Mouse (Mus musculus): ENCODE results near the gene Dpp10. TPM values are rescaled to one million over a fixed set of nuclear protein-coding genes. Genes with fewer than 3 reads are reported as not detected.

Dpp10 gene
- polyA plus RNA-seq, 1 experiment, result not detected

DNA sequence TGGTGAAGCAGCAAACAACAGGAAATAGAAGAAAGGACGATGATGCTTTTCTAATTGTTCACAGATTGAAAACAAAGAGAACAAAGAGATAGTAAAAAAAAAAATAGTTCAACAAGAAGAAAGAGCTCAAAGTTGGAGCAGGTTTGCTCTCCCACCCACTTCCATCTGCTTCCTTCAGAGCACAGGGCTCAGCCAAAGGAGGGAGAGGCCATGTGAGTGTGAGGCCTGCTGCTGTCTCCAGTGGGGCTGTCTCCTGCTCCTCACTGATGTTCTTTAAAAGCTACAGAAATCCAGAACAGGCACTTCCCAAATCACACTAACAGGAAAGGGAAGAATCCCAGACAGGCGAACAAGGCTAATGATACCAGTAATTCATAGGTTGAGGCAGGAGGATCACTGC, 694.1 kb downstream of the Dpp10 start:
- H3K4me3 ChIP-seq (ENCODE audit: insufficient read depth, low read length), result no peak overlapping the region
- H3K4me1 ChIP-seq (ENCODE audit: control insufficient read depth, insufficient read depth, low read length), result no peaks in the 10 kb centered on the region
- no peak overlapping the region for H3K27ac ChIP-seq (ENCODE audit: insufficient read depth, low read depth, low read length)
- TF ChIP-seq CTCF (IDR thresholded peaks at IDR 0.05; ENCODE audit: low read depth, low read length) (no peak), POLR2A (IDR thresholded peaks at IDR 0.05; ENCODE audit: borderline replicate concordance, low read depth, low read length) (no peak)

GRCm38 (mm10) chr1:123337877-123338276, 707.5 kb downstream of the Dpp10 start:
- Histone ChIP-seq H3K4me3 (ENCODE audit: insufficient read depth, low read length) (no peak overlapping the region), H3K27ac (ENCODE audit: insufficient read depth, low read depth, low read length) (no peak overlapping the region), H3K4me1 (ENCODE audit: control insufficient read depth, insufficient read depth, low read length) (no peaks in the 10 kb centered on the region)
- TF ChIP-seq CTCF (IDR thresholded peaks at IDR 0.05; ENCODE audit: low read depth, low read length) (no peak), POLR2A (IDR thresholded peaks at IDR 0.05; ENCODE audit: borderline replicate concordance, low read depth, low read length) (no peak)

DNA sequence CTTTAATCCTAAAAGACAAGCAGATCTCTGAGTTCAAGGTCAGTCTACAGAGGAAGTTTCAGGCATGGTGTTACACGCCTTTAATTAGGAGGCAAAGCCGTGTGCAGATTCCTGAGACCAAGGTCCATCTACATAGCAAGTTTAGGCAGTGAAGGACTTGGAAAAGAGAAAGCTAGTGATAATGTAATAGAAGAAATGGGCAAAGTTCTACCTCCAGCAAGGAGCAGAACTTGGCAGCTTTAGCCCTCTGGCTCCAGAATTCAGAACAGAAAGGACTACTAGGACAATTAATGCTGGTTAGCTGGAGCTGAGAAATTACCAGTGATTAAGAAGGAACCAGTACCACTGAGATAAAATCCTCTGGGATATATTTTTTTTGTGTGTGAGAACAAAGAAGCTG, 728.5 kb downstream of the Dpp10 start:
- H3K4me1 ChIP-seq (ENCODE audit: control insufficient read depth, insufficient read depth, low read length), result no peaks in the 10 kb centered on the region
- H3K4me3 ChIP-seq (ENCODE audit: insufficient read depth, low read length), result no peak overlapping the region
- H3K27ac ChIP-seq (ENCODE audit: insufficient read depth, low read depth, low read length), result no peak overlapping the region
- no peak for TF ChIP-seq CTCF (IDR thresholded peaks at IDR 0.05; ENCODE audit: low read depth, low read length)
- TF ChIP-seq POLR2A (IDR thresholded peaks at IDR 0.05; ENCODE audit: borderline replicate concordance, low read depth, low read length), result no peak

Measured in bone marrow macrophage, adult 2 months (primary cell).